Mouse (Mus musculus) small intestine, adult 2 months (tissue): ENCODE data around the gene Sh3gl2.

Experiments used
- CTCF ChIP-seq: fragments of 200-500 bp; IDR thresholded peaks from 2 replicates; pipeline ENCODE4 v1.5.1; 2012; ENCODE audit warnings: low read depth, mild to moderate bottlenecking, control low read depth, inconsistent platforms, low read length, moderate library complexity, mixed read lengths; ENCODE audit not compliant: insufficient replicate concordance, insufficient read length; ENCODE audit errors: extremely low read depth
- POLR2A ChIP-seq: fragments of 200-500 bp; IDR thresholded peaks from 2 replicates; pipeline ENCODE4 v1.6.1; 2012; ENCODE audit warnings: low read depth, mild to moderate bottlenecking, control low read depth, inconsistent platforms, low read length, moderate library complexity

DNA sequence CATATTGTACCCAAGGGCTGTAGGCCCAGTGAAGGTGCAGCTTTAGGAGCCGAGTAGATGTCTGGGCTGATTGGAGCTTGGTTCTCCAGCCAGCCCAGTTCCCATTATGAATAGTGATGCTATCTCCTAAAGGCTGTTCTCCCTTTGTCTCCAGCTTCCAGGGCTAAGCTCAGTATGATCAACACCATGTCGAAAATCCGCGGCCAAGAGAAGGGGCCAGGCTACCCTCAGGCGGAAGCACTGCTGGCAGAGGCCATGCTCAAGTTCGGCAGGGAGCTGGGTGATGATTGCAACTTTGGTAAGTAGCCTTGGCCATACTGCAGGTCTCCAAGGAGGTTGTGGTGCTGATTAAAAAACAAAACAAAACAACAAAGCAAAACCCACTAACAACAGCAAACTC is 171.3 kb downstream of the Sh3gl2 start:
- TF ChIP-seq CTCF, result no peak
- TF ChIP-seq POLR2A, result no peak
